Comparison of ENCODE assay signal across 8 mouse cellular contexts in genomic region chr7:24174618-24175336, GRCm38 (mm10). TPM values are rescaled to one million over a fixed set of nuclear protein-coding genes. Genes with fewer than 3 reads are reported as not detected.
DNase-seq lines count a peak whose midpoint lies in the region; ATAC-seq lines count a peak whose summit lies in the region.

Zfp114 (plus strand) TSS chr7:24175060.

- peak within 1 kb of the TSS; percentile 63 for H3K4me3 ChIP-seq in intestine, embryonic 16.5 days (ENCODE audit: low read length)

- no peaks in the 10 kb centered on the region for H3K27me3 ChIP-seq in intestine, embryonic 16.5 days (replicated peaks; ENCODE audit: control insufficient read depth, insufficient read depth, low read length)

- peak within 1 kb of the TSS; percentile 78 for H3K9ac ChIP-seq in intestine, embryonic 16.5 days (ENCODE audit: low read depth, low read length)

- DNase-seq in adrenal gland, postnatal 36 days, result peak; percentile 27 to 49
- peak; percentile 91 for DNase-seq in embryo, embryonic 11 days
- peak; percentile 32 to 63 for DNase-seq in gastrocnemius, postnatal 4 days (ENCODE audit: low spot score in 2 of 2)
- DNase-seq in left cerebral cortex, postnatal 10 days (ENCODE audit: extremely low spot score in 1 of 2, low spot score in 2 of 2), result peak; percentile 67 to 88
- DNase-seq in right cerebral cortex, adult 2 months (ENCODE audit: low spot score in 2 of 2), result peak; percentile 74 to 78
- DNase-seq in yolk sac, embryonic 10.5 days (ENCODE audit: low spot score), result peak; percentile 65

- H3K27ac ChIP-seq in intestine, embryonic 16.5 days (ENCODE audit: low read length), result peak within 1 kb of the TSS; percentile 65; the same call in 1 of the 2 replicates

- intact Hi-C loops in left cerebral cortex, postnatal 10 days (cut with DNase I), result no loop called here

- peak; percentile 94 for ATAC-seq in intestine, embryonic 16.5 days
- ATAC-seq in megakaryocyte, adult 5-6 weeks (ENCODE audit: poor library complexity, severe bottlenecking), result peak; percentile 83

- H3K4me2 ChIP-seq in intestine, embryonic 16.5 days (ENCODE audit: low read depth, low read length), result peak within 1 kb of the TSS; percentile 49

- no peaks in the 10 kb centered on the region for H3K4me1 ChIP-seq in intestine, embryonic 16.5 days (ENCODE audit: control insufficient read depth, insufficient read depth, low read length)

- H3K9me3 ChIP-seq in intestine, embryonic 16.5 days (ENCODE audit: control insufficient read depth, low read length), result no peaks in the 10 kb centered on the region

- 13% methylated on average over 23 of the region's 23 CpGs for WGBS in intestine, embryonic 16.5 days

- no peaks in the 10 kb centered on the region for H3K36me3 ChIP-seq in intestine, embryonic 16.5 days (ENCODE audit: control insufficient read depth, insufficient read depth, low read length)

RNA-seq across cellular contexts. Expression of gene Zfp114, which starts in this region (rescaled TPM):
- under 1 TPM; 0.20 to 0.70 TPM for total RNA-seq in adrenal gland, postnatal 36 days (2021)
- under 1 TPM; 0.57 to 0.83 TPM for total RNA-seq in gastrocnemius, postnatal 4 days (2021)
- polyA plus RNA-seq in intestine, embryonic 16.5 days (2015; fragmentation: Nextera tagmentation; extraction: Ambion mirVana), result 2.5 and 3.4 TPM in 2 replicates
- total RNA-seq in left cerebral cortex, postnatal 10 days (2021), result 1 to 10 TPM; 4.5 to 4.9 TPM
- 0.71 and 0.80 TPM in 2 replicates for total RNA-seq in megakaryocyte, adult 5-6 weeks (2015)
- total RNA-seq in megakaryocyte, adult 5-6 weeks (2017), result 0.11 and 0.65 TPM in 2 replicates

Comparison
In these comparisons a context has a peak if more than half of its experiments do, and no peak if none do; other contexts are left out.
1. Peak in every context shown above with its lines: DNase-seq, ATAC-seq, H3K4me3 ChIP-seq and H3K27ac ChIP-seq.
2. Peak in DNase-seq in adrenal gland, postnatal 36 days; RNA of the gene not detected or under 1 TPM.
3. Peak in DNase-seq in gastrocnemius, postnatal 4 days; RNA of the gene not detected or under 1 TPM.
4. Peak in ATAC-seq in megakaryocyte, adult 5-6 weeks; RNA of the gene not detected or under 1 TPM.
5. DNase-seq: peak in every context shown above with its lines; median percentile 91 in embryo, embryonic 11 days; 78 in left cerebral cortex, postnatal 10 days; 76 in right cerebral cortex, adult 2 months; 65 in yolk sac, embryonic 10.5 days; 48 in gastrocnemius, postnatal 4 days; 38 in adrenal gland, postnatal 36 days.